11 mouse cellular contexts compared by ENCODE assay signal in the genomic region with DNA sequence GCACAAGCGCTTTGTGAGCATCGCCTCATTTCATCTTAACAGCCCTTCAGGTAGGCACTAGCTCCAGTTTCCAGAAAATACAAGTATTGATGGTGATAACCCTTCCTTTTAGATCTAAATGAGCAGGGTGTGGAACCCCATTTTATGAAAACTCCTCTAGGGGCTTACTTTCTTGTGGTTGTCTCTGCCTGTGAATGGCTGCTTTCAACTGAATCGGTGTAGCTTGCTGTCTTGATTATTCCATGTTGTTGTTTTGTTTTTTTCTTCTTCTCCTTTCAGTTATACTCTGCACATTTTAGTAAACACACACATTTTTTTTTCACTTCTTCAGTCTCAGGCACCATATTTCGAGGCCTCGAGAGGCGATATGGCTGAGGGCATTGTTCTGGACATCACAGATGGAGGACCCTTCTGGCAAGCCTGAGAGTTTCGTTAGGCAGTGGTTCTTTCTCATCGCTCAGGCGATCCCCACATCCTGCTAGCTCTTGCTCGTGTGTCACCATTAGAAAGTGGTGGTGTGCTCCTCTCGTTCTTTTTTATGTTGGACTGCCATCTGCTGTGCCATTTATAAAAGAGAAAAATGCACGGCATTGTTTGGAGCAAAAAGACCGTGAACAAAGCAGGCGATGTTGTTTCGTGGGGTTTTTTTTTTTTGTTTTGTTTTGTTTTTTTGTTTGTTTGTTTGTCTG. TPM values are rescaled to one million over a fixed set of nuclear protein-coding genes. Genes with fewer than 3 reads are reported as not detected.
A peak's percentile ranks its signal among the peaks of the same experiment; 100 is the strongest.
DNase-seq lines count a peak whose midpoint lies in the region; ATAC-seq and TF ChIP-seq lines count a peak whose summit lies in the region.
"Had no signal": no experiment of that assay in that cellular context is flagged by ENCODE, and none has a peak within 500 bp of the region (broad histone marks: within the 10 kb centered on the region; RNA-seq: fewer than 3 reads in every experiment).

No protein-coding gene starts in this region.

- H3K27ac ChIP-seq in cortical plate, adult 2 months (ENCODE audit: insufficient read depth, low read length) = no peak overlapping the region
- peak overlapping the region; percentile 19; the same call in 1 of the 2 replicates for H3K27ac ChIP-seq in forebrain, embryonic 16.5 days (ENCODE audit: low read length)
- no peak overlapping the region for H3K27ac ChIP-seq in neural tube, embryonic 15.5 days (replicated peaks)
- H3K27ac ChIP-seq: liver, embryonic 15.5 days had no signal

- TF ChIP-seq POLR2A in cortical plate, adult 2 months (IDR thresholded peaks at IDR 0.05; ENCODE audit: extremely low read depth, insufficient read depth, low read length) = no peak

- H3K4me1 ChIP-seq in cortical plate, adult 2 months (ENCODE audit: control insufficient read depth, insufficient read depth, low read length) = no peaks in the 10 kb centered on the region
- H3K4me1 ChIP-seq in forebrain, embryonic 16.5 days (replicated peaks; ENCODE audit: control insufficient read depth, insufficient read depth, low read length) = peaks cover 2% of the 10 kb centered on the region
- no peaks in the 10 kb centered on the region for H3K4me1 ChIP-seq in neural tube, embryonic 15.5 days
- H3K4me1 ChIP-seq: heart, embryonic 12.5 days; liver, embryonic 15.5 days; megakaryocyte, embryonic 14.5 days had no signal

- no peak overlapping the region; the same call in 1 of the 2 replicates for H3K4me3 ChIP-seq in cortical plate, adult 2 months (ENCODE audit: insufficient read depth, low read length)
- H3K4me3 ChIP-seq in forebrain, embryonic 16.5 days (replicated peaks; ENCODE audit: low read length) = peak overlapping the region; percentile 6; the same call in 1 of the 2 replicates
- H3K4me3 ChIP-seq in neural tube, embryonic 15.5 days (replicated peaks) = no peak overlapping the region
- H3K4me3 ChIP-seq: heart, embryonic 12.5 days; liver, embryonic 15.5 days; megakaryocyte, embryonic 14.5 days had no signal

- WGBS in forebrain, embryonic 16.5 days = 33% methylated on average over 15 of the region's 15 CpGs
- WGBS in neural tube, embryonic 15.5 days = 51% methylated on average over 15 of the region's 15 CpGs

- peak; percentile 23 to 39 for DNase-seq in layer of hippocampus, postnatal 14 days (ENCODE audit: low spot score in 2 of 2)
- DNase-seq in layer of hippocampus, adult 9-10 months (ENCODE audit: low spot score) = no peak
- DNase-seq in urinary bladder, postnatal 36 days (ENCODE audit: low spot score in 2 of 2) = no peak
- DNase-seq: kidney, adult 11 months had no signal

- no peaks in the 10 kb centered on the region for H3K9me3 ChIP-seq in forebrain, embryonic 16.5 days (ENCODE audit: control insufficient read depth, low read length)
- no peaks in the 10 kb centered on the region for H3K9me3 ChIP-seq in neural tube, embryonic 15.5 days (replicated peaks)
- H3K9me3 ChIP-seq: heart, embryonic 12.5 days; liver, embryonic 15.5 days; megakaryocyte, embryonic 14.5 days had no signal

- peak overlapping the region; percentile 36 for H3K4me2 ChIP-seq in forebrain, embryonic 16.5 days (ENCODE audit: low read length)
- H3K4me2 ChIP-seq in neural tube, embryonic 15.5 days = peak overlapping the region; percentile 38
- H3K4me2 ChIP-seq: heart, embryonic 12.5 days; liver, embryonic 15.5 days had no signal

- H3K9ac ChIP-seq in forebrain, embryonic 16.5 days (replicated peaks; ENCODE audit: low read depth, low read length) = no peak overlapping the region
- no peak overlapping the region for H3K9ac ChIP-seq in neural tube, embryonic 15.5 days (replicated peaks)
- H3K9ac ChIP-seq: heart, embryonic 12.5 days; liver, embryonic 15.5 days had no signal

- ATAC-seq in forebrain, embryonic 16.5 days = peak; percentile 95
- ATAC-seq in neural tube, embryonic 15.5 days (ENCODE audit: low FRiP score) = peak; percentile 87
- no peak for ATAC-seq in megakaryocyte-erythroid progenitor cell, adult 5-6 weeks (replicated peaks; ENCODE audit: low FRiP score, low TSS enrichment, poor library complexity, severe bottlenecking)

- TF ChIP-seq CTCF in cortical plate, adult 2 months (IDR thresholded peaks at IDR 0.05; ENCODE audit: extremely low read depth, insufficient read depth, low read length) = peak; percentile 39

- H3K36me3 ChIP-seq in forebrain, embryonic 16.5 days (ENCODE audit: control insufficient read depth, insufficient read depth) = no peaks in the 10 kb centered on the region
- no peaks in the 10 kb centered on the region for H3K36me3 ChIP-seq in neural tube, embryonic 15.5 days
- H3K36me3 ChIP-seq: heart, embryonic 12.5 days; liver, embryonic 15.5 days had no signal

- no peaks in the 10 kb centered on the region for H3K27me3 ChIP-seq in forebrain, embryonic 16.5 days (replicated peaks; ENCODE audit: control insufficient read depth, insufficient read depth, low read length)
- H3K27me3 ChIP-seq in neural tube, embryonic 15.5 days (replicated peaks) = no peaks in the 10 kb centered on the region; the same call in 1 of the 2 replicates
- H3K27me3 ChIP-seq: heart, embryonic 12.5 days; liver, embryonic 15.5 days had no signal

RNA-seq across cellular contexts. Expression of gene Gemin8, which starts 23.0 kb away (rescaled TPM):
- total RNA-seq in layer of hippocampus, postnatal 14 days (2021) = 10 to 100 TPM in 1 of 2 experiments, 1 to 10 TPM in 1; 9.9 to 11.4 TPM
- polyA plus RNA-seq in cortical plate, adult 2 months (2012; rRNA removed) = 16.5 and 17.8 TPM in 2 replicates
- 9.2 and 9.7 TPM in 2 replicates for polyA plus RNA-seq in forebrain, embryonic 16.5 days (2015; fragmentation: Nextera tagmentation; extraction: Ambion mirVana)
- 6.2 and 10.0 TPM in 2 replicates for polyA plus RNA-seq in neural tube, embryonic 15.5 days (2015; fragmentation: Nextera tagmentation; extraction: Ambion mirVana)
- 29.1 and 30.3 TPM in 2 replicates for total RNA-seq in megakaryocyte-erythroid progenitor cell, adult 5-6 weeks (2014; fragmentation: Nextera tagmentation)
- 26.6 and 31.8 TPM in 2 replicates for total RNA-seq in megakaryocyte-erythroid progenitor cell, adult 5-6 weeks (2017)

Comparison
In these comparisons a context has a peak if more than half of its experiments do, and no peak if none do; other contexts are left out.
1. DNase-seq: peak in layer of hippocampus, postnatal 14 days (2 of 2); none in layer of hippocampus, adult 9-10 months (single experiment) and urinary bladder, postnatal 36 days (0 of 2).